Mouse (Mus musculus): ENCODE measurements at regions not wholly inside any gene's neighbourhood (a gene's known extent, or its start where the extent isn't known, plus 50 kb on each side); places are given as distances from the start of the nearest gene placed in this dataset.

GRCm38 (mm10) chr4:9096809-9097700 lies 858.2 kb upstream of the Car8 start:
- DNase-seq: peak; percentile 82
- intact Hi-C loops (cut with DNase I; ENCODE audit: low total_unique reads): loop anchor here (5.0 kb wide), 1 partner anchor 430 kb away; no protein-coding TSS in a partner anchor

- no peak for DNase-seq
- intact Hi-C loops (cut with DNase I; ENCODE audit: low total_unique reads): loop anchor here (5.0 kb wide), 1 partner anchor 429 kb away; no protein-coding TSS in a partner anchor
Observed at GRCm38 (mm10) chr4:9096274-9096673, 857.4 kb upstream of the Car8 start.

- intact Hi-C loops (cut with DNase I; ENCODE audit: low total_unique reads): loop anchor here (5.0 kb wide), 1 partner anchor 428 kb away; no protein-coding TSS in a partner anchor
- no peak for DNase-seq
Observed at GRCm38 (mm10) chr4:9095646-9096045, 856.8 kb upstream of the Car8 start.

- DNase-seq: peak; percentile 58
- intact Hi-C loops (cut with DNase I; ENCODE audit: low total_unique reads): no loop called here
Observed at GRCm38 (mm10) chr4:9094522-9094921, 855.7 kb upstream of the Car8 start.

- intact Hi-C loops (cut with DNase I; ENCODE audit: low total_unique reads): no loop called here
Observed at GRCm38 (mm10) chr4:9094076-9094475, 855.2 kb upstream of the Car8 start.

GRCm38 (mm10) chr4:9083526-9083925 lies 844.7 kb upstream of the Car8 start:
- no peak for DNase-seq
- intact Hi-C loops (cut with DNase I; ENCODE audit: low total_unique reads): no loop called here

More at GRCm38 (mm10) chr4:9094076-9094475, 855.2 kb upstream of the Car8 start:
- DNase-seq: no peak

GRCm38 (mm10) chr4:9081701-9082562 lies 843.1 kb upstream of the Car8 start:
- no peak for DNase-seq
- intact Hi-C loops (cut with DNase I; ENCODE audit: low total_unique reads): no loop called here

GRCm38 (mm10) chr4:9080821-9081493 lies 842.1 kb upstream of the Car8 start:
- DNase-seq: no peak
- intact Hi-C loops (cut with DNase I; ENCODE audit: low total_unique reads): no loop called here

- intact Hi-C loops (cut with DNase I; ENCODE audit: low total_unique reads): no loop called here
- DNase-seq: no peak
Observed at GRCm38 (mm10) chr4:9079828-9080245, 841.0 kb upstream of the Car8 start.

GRCm38 (mm10) chr4:9074447-9074846 lies 835.6 kb upstream of the Car8 start:
- no peak for DNase-seq
- intact Hi-C loops (cut with DNase I; ENCODE audit: low total_unique reads): no loop called here

GRCm38 (mm10) chr4:9073736-9074428 lies 835.0 kb upstream of the Car8 start:
- no peak for DNase-seq
- intact Hi-C loops (cut with DNase I; ENCODE audit: low total_unique reads): no loop called here

- DNase-seq: no peak
Observed at GRCm38 (mm10) chr4:9072321-9072720, 833.5 kb upstream of the Car8 start.

GRCm38 (mm10) chr4:9067874-9068273 lies 829.0 kb upstream of the Car8 start:
- no peak for DNase-seq
- intact Hi-C loops (cut with DNase I; ENCODE audit: low total_unique reads): no loop called here

More at GRCm38 (mm10) chr4:9072321-9072720, 833.5 kb upstream of the Car8 start:
- intact Hi-C loops (cut with DNase I; ENCODE audit: low total_unique reads): no loop called here

- intact Hi-C loops (cut with DNase I; ENCODE audit: low total_unique reads): no loop called here
- no peak for DNase-seq
Observed at GRCm38 (mm10) chr4:9065981-9066815, 827.4 kb upstream of the Car8 start.

- intact Hi-C loops (cut with DNase I; ENCODE audit: low total_unique reads): no loop called here
- no peak for DNase-seq
Observed at GRCm38 (mm10) chr4:9061941-9062340, 823.1 kb upstream of the Car8 start.

- intact Hi-C loops (cut with DNase I; ENCODE audit: low total_unique reads): no loop called here
- no peak for DNase-seq
Observed at GRCm38 (mm10) chr4:9060221-9060620, 821.4 kb upstream of the Car8 start.

- DNase-seq: peak; percentile 75
- intact Hi-C loops (cut with DNase I; ENCODE audit: low total_unique reads): no loop called here
Observed at GRCm38 (mm10) chr4:9057676-9058075, 818.8 kb upstream of the Car8 start.

- intact Hi-C loops (cut with DNase I; ENCODE audit: low total_unique reads): no loop called here
- no peak for DNase-seq
Observed at GRCm38 (mm10) chr4:9057113-9057512, 818.3 kb upstream of the Car8 start.
